Mouse (Mus musculus) thymus, postnatal 10 days (tissue): ENCODE measurements at regions not wholly inside any gene's neighbourhood (a gene's known extent, or its start where the extent isn't known, plus 50 kb on each side); places are given as distances from the start of the nearest gene placed in this dataset.

ENCODE experiments used
- DNase-seq, 2 experiments: peaks; one replicate each; pipeline ENCODE4 v3.0.0; 2021; ENCODE audit warnings: low spot score in 2 of 2

GRCm38 (mm10) chr11:64579826-64580225, 143.4 kb upstream of the F930015N05Rik start:
- no peak for DNase-seq

GRCm38 (mm10) chr11:64586056-64586455, 149.6 kb upstream of the F930015N05Rik start:
- DNase-seq, result no peak

DNA sequence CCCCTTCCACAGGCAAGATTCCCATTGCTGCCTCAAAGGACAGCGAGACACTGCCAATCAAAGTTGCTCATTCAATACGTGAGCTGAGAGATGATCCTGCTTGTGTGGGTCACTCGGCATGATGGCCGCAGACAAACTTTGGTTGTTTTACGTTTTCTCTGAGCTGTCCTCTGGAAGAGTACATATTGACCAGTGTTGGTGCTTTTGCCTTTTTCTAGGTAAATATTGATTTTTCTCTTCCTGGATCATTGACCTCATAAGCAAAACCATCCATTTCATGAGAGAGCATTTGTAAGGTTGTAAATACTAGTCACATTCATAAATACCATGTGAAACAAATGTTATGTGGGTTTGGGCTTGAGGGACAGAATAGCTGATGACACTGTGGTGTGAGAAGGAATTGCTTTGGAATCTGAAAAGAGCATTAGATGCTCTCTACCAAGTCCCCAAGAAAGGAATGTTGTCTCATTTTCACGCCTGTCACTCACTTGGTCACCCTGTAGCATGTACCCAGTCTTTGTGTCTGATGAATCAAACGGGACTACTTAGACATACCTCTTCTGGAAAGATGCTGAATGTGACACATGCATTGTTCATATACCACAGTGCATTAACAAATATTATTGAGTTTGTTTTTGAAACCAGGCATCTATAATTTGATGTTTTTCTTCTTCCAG, 150.7 kb upstream of the F930015N05Rik start:
- no peak for DNase-seq

- DNase-seq, result no peak
Measured at GRCm38 (mm10) chr11:64587751-64588600, 151.5 kb upstream of the F930015N05Rik start.

GRCm38 (mm10) chr11:64588601-64588989, 152.1 kb upstream of the F930015N05Rik start:
- DNase-seq, result no peak

GRCm38 (mm10) chr11:64589026-64589425, 152.6 kb upstream of the F930015N05Rik start:
- DNase-seq, result no peak

GRCm38 (mm10) chr11:64590091-64590490, 153.6 kb upstream of the F930015N05Rik start:
- DNase-seq, result no peak

GRCm38 (mm10) chr11:64592253-64592652, 155.8 kb upstream of the F930015N05Rik start:
- no peak for DNase-seq

DNA sequence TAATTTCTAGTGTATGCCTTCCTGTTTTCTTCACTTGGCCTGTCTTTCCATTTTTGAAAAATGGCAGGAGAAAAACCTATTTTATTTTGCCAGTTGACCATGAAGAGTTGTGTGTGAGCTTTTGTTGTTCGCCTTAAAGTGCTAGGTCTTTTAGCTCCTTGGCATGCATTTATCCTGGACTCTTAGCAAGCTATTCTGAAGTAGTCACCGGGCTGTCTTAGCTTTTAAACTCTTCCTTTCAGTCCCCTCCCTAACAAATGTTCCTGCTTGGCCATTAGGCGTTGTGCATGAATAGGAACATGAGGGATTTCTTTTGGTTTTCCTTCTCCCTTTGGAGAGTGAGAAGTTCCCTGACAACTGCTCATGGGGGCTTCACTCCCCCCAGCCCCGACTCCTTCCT, 160.9 kb upstream of the F930015N05Rik start:
- DNase-seq, result no peak

- no peak for DNase-seq
Measured at GRCm38 (mm10) chr11:64599178-64599577, 162.7 kb upstream of the F930015N05Rik start.

GRCm38 (mm10) chr11:64600201-64601102, 164.0 kb upstream of the F930015N05Rik start:
- DNase-seq, result peak in 1 of 2 experiments; percentile 6

DNA sequence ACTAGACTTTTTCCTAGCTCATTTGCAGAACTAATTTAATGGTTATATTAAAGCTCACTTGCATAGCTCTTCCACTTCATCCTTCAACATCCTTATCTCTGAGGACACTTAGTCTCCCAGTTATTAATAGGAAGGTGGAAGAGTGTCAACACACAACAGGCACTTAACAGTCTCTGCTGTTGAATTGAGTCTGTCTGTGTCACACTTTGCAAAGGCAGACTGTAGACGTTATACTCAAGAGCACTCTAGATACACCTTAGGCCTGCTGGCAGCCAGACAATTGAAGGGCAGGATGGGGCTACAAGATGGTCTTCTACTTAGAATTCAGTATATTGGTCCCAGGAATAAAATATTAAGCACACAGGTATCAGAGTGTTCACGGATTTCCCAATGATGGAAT, 172.6 kb upstream of the F930015N05Rik start:
- no peak for DNase-seq

GRCm38 (mm10) chr11:64610724-64611123, 174.3 kb upstream of the F930015N05Rik start:
- DNase-seq, result no peak

GRCm38 (mm10) chr11:64615140-64615539, 178.7 kb upstream of the F930015N05Rik start:
- DNase-seq, result no peak

DNA sequence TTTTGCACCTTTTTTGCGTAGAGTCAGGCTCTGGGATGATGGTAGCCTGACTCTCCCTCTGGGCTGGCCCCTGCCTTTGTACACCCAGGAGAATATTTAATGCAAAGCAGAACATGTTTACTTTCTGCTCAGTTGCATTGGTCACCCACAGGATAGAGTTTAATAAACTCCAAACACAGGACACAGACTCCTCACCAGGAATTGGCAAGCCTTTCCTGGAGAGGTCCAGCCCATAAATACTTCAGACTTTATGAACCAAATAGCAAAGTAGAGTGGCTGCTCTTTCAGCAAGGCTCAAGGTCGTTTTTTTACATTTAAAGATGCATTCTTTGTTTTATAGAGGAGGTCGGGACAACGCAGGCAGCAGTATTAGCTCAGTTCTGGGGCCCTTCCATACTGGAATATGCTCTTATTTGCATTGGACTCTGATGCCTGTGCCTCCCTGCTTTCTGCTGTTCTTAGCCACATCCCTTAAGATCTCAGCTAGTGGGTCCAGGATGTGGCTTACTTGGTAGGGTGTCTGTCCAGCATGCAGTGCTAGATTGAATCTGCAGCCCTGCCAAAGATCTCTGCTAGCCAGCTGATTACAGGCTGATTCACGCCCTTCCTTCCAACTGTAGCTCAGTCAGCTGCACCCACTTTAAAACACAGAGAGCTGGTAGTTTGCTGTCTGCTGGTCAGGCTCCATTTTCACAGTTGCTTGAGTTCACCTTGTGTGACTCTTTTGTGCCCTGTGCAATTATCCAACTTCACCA, 182.4 kb upstream of the F930015N05Rik start:
- DNase-seq, result no peak

DNA sequence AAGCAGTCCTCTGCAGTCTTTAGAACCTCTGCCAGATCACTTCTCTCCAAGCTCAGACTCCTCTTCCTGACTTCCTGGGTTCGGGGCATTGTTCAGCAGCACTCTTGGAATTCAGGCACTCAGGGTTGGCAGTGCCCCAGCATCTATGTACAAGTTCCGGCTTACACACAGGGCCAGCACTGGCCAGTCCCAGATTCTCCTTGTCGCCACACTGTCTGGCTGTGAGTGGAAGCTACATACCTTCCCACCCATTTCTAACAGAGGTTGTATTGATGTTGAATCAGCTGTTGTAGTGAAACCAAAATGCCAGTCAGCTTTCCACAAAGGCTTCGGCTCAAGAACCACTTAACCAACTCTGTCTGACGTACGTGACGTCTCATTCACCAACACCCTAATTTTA, 190.7 kb upstream of the F930015N05Rik start:
- DNase-seq, result no peak

GRCm38 (mm10) chr11:64640947-64641346, 204.5 kb upstream of the F930015N05Rik start:
- DNase-seq, result no peak

GRCm38 (mm10) chr11:64643171-64643570, 206.7 kb upstream of the F930015N05Rik start:
- DNase-seq, result no peak

DNA sequence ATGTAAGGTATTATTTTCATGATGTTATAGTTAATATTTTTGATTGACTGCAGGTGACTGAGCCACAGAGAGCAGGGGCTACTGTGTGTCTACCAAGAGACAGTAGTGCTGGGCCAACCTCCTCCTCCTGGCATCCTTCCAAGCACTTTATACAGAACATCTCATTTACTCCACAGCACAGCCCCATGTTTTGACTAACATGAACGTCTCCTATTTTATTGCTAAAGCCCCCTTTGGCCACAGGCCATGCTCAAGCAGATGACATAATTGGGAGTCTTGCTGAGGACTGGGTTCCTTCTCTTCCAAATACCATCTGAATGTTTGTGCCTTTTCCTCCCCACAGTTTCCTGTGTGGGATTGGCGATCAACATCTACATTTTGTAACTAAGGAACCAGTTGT, 211.5 kb upstream of the F930015N05Rik start:
- no peak for DNase-seq

DNA sequence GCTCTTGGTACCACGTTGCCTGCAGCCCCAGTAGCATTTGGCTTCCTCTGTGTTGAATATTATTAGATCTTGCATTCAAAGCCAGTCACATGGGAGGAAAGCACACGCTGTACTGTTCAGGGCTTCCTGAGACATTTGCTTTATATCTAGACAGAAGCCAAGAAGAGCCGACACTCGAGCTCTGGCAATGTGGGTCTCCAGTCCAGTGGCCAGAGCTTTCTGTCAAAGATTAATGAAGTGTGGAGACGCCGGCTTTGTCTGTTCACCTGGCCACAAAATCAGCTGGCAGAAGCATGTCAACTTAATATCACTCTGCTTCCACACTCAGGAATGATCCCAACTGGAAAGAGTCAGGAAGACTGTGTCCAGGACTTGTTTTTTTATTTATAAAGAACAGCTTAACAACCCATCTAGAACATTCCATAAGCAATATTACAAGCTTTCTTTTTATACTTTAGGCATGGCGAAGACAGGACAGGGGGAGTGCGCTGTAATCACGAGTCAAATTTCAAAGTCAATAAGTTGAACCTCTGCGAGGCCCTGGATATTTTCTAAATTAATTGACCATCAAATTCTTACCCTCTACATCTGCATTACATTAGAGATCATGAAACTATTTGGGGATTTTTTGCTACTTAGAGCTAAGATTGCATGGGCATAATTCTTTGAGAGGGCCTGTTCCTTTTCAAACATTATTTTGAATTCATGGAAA, 214.3 kb upstream of the F930015N05Rik start:
- DNase-seq, result no peak

GRCm38 (mm10) chr11:64652811-64653210, 216.4 kb upstream of the F930015N05Rik start:
- DNase-seq, result no peak
